Mouse (Mus musculus) small intestine, adult 2 months (tissue): ENCODE results near the gene Gdf10.

Experiments
- CTCF ChIP-seq: fragments of 200-500 bp; IDR thresholded peaks from 2 replicates; pipeline ENCODE4 v1.5.1; 2012; ENCODE audit warnings: low read depth, mild to moderate bottlenecking, control low read depth, inconsistent platforms, low read length, moderate library complexity, mixed read lengths; ENCODE audit not compliant: insufficient replicate concordance, insufficient read length; ENCODE audit errors: extremely low read depth
- POLR2A ChIP-seq: fragments of 200-500 bp; IDR thresholded peaks from 2 replicates; pipeline ENCODE4 v1.6.1; 2012; ENCODE audit warnings: low read depth, mild to moderate bottlenecking, control low read depth, inconsistent platforms, low read length, moderate library complexity

DNA sequence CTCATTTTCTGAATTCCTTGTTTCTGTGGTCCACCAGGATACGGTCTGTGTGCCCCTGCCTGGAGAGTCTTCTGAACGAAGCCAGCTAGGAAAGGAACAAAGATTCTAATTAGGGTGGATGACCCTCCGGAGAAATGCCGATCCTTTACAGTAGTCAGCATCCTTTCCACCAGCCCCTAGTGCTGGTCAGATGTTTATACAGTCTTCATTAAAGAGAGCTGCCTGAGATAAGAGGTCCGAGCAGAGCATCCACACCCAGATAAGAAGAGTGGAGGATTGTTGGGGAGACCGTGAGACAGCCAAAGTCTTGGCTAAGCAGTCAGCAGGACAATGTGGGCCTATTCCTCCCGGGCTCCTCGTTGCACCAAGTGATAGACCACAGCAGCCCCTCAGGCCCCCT, 17.4 kb downstream of the Gdf10 start, which contains the start of gene Gdf2:
- no peak for TF ChIP-seq CTCF
- no peak for TF ChIP-seq POLR2A
